Mouse (Mus musculus) hindbrain, embryonic 13.5 days (tissue): ENCODE results near the gene Golga3. TPM values are rescaled to one million over a fixed set of nuclear protein-coding genes. Genes with fewer than 3 reads are reported as not detected.

Experiments used
- ATAC-seq: fragments of 200-750 bp; cut with Nextera tagmentation; 2 replicates; pipeline ENCODE4 v1.8.0; 2017; ENCODE audit warnings: moderate TSS enrichment; ENCODE audit not compliant: low FRiP score
- H3K27ac ChIP-seq: fragments of 300-500 bp; sonication (generic); 2 replicates; pipeline ENCODE4 v1.5.1; 2015; ENCODE audit warnings: inconsistent platforms, mild to moderate bottlenecking, moderate library complexity
- H3K27me3 ChIP-seq: fragments of 300-500 bp; sonication (generic); 2 replicates; pipeline ENCODE4 v1.6.1; 2015; ENCODE audit warnings: mild to moderate bottlenecking, inconsistent platforms
- H3K36me3 ChIP-seq: fragments of 300-500 bp; sonication (generic); 2 replicates; pipeline ENCODE4 v1.6.1; 2015; ENCODE audit warnings: mild to moderate bottlenecking, inconsistent platforms
- H3K4me1 ChIP-seq: fragments of 300-500 bp; sonication (generic); replicated peaks from 2 replicates; pipeline ENCODE4 v1.6.1; 2015; ENCODE audit warnings: inconsistent platforms
- H3K4me2 ChIP-seq: fragments of 300-500 bp; sonication (generic); 2 replicates; pipeline ENCODE4 v1.6.1; 2015; ENCODE audit warnings: inconsistent platforms, mild to moderate bottlenecking, moderate library complexity
- H3K4me3 ChIP-seq: fragments of 300-500 bp; sonication (generic); 2 replicates; pipeline ENCODE4 v1.5.1; 2015; ENCODE audit warnings: mild to moderate bottlenecking, inconsistent platforms
- H3K9ac ChIP-seq: fragments of 300-500 bp; sonication (generic); 2 replicates; pipeline ENCODE4 v1.6.1; 2015; ENCODE audit warnings: mild to moderate bottlenecking, inconsistent platforms
- H3K9me3 ChIP-seq: fragments of 300-500 bp; sonication (generic); 2 replicates; pipeline ENCODE4 v1.6.1; 2016; ENCODE audit warnings: inconsistent platforms
- WGBS: fragments of 180-500 bp; shearing (Covaris S2); methylation state at CpG from one replicate; pipeline ENCODE4 v1.1.7; 2015; 5-methylcytosine and 5-hydroxymethylcytosine counted together
- polyA plus RNA-seq: library from polyadenylated mRNA; unstranded; fragments of >200 nt; fragmentation: Nextera tagmentation; extraction: Ambion mirVana; gene quantifications from 2 replicates; pipeline ENCODE4 v1.2.1, GENCODE M21; 2015

Gene Golga3
- polyA plus RNA-seq, 1 experiment from 2014 or later, result 22.9 TPM

GRCm38 (mm10) chr5:110244091-110244490 is 67.6 kb downstream of the Golga3 start:
- ATAC-seq, result no peak
- 89% methylated on average over 2 of the region's 2 CpGs for WGBS
- Histone ChIP-seq H3K9ac (no peak overlapping the region), H3K27me3 (no peaks in the 10 kb centered on the region), H3K4me2 (no peak overlapping the region), H3K36me3 (peaks cover 94% of the 10 kb centered on the region), H3K9me3 (no peaks in the 10 kb centered on the region), H3K4me1 (no peaks in the 10 kb centered on the region), H3K4me3 (no peak overlapping the region), H3K27ac (no peak overlapping the region)

GRCm38 (mm10) chr5:110266941-110267340 is 90.4 kb downstream of the Golga3 start:
- no peak overlapping the region for H3K27ac ChIP-seq
- no peak overlapping the region for H3K9ac ChIP-seq
- peaks cover 18% of the 10 kb centered on the region for H3K4me1 ChIP-seq
- peaks cover 45% of the 10 kb centered on the region for H3K36me3 ChIP-seq
- no peak overlapping the region for H3K4me2 ChIP-seq
- H3K4me3 ChIP-seq, result no peak overlapping the region
- H3K27me3 ChIP-seq, result no peaks in the 10 kb centered on the region
- no peak for ATAC-seq
- H3K9me3 ChIP-seq, result no peaks in the 10 kb centered on the region
- 93% methylated on average over 4 of the region's 4 CpGs for WGBS

GRCm38 (mm10) chr5:110269141-110270101 is 92.9 kb downstream of the Golga3 start, which contains the start of gene Pgam5:
TSS of gene Pgam5 (minus strand) at chr5:110269913.
- Histone ChIP-seq H3K27ac (peak within 1 kb of the TSS; percentile 76), H3K36me3 (peaks cover 33% of the 10 kb centered on the region), H3K9ac (peak within 1 kb of the TSS; percentile 96), H3K4me2 (peak within 1 kb of the TSS; percentile 99), H3K9me3 (no peaks in the 10 kb centered on the region), H3K4me1 (peaks cover 18% of the 10 kb centered on the region), H3K27me3 (no peaks in the 10 kb centered on the region), H3K4me3 (peak within 1 kb of the TSS; percentile 98)
- under 1% methylated on average over 62 of the region's 66 CpGs for WGBS
- peak; percentile 87 for ATAC-seq

GRCm38 (mm10) chr5:110270242-110270641 is 93.7 kb downstream of the Golga3 start:
- WGBS, result 90% methylated on average over 6 of the region's 6 CpGs
- Histone ChIP-seq H3K4me2 (no peak overlapping the region), H3K27ac (no peak overlapping the region), H3K4me1 (peaks cover 18% of the 10 kb centered on the region), H3K4me3 (no peak overlapping the region), H3K36me3 (peaks cover 24% of the 10 kb centered on the region), H3K27me3 (no peaks in the 10 kb centered on the region), H3K9ac (no peak overlapping the region), H3K9me3 (no peaks in the 10 kb centered on the region)
- peak; percentile 9; the same call in 1 of the 2 replicates for ATAC-seq

GRCm38 (mm10) chr5:110274147-110274546 is 97.6 kb downstream of the Golga3 start:
- Histone ChIP-seq H3K27ac (no peak overlapping the region), H3K4me1 (peaks cover under 1% of the 10 kb centered on the region), H3K9ac (no peak overlapping the region), H3K9me3 (no peaks in the 10 kb centered on the region), H3K4me3 (no peak overlapping the region), H3K36me3 (no peaks in the 10 kb centered on the region), H3K27me3 (no peaks in the 10 kb centered on the region), H3K4me2 (no peak overlapping the region)
- no peak for ATAC-seq
- WGBS, result 92% methylated on average over 4 of the region's 4 CpGs

GRCm38 (mm10) chr5:110274846-110275245 is 98.3 kb downstream of the Golga3 start:
- 74% methylated on average over 2 of the region's 2 CpGs for WGBS
- Histone ChIP-seq H3K4me1 (no peaks in the 10 kb centered on the region), H3K9ac (no peak overlapping the region)

More at GRCm38 (mm10) chr5:110274846-110275245, 98.3 kb downstream of the Golga3 start:
- no peak overlapping the region for H3K27ac ChIP-seq
- no peak overlapping the region for H3K4me3 ChIP-seq
- no peak for ATAC-seq
- H3K4me2 ChIP-seq, result no peak overlapping the region
- H3K27me3 ChIP-seq, result no peaks in the 10 kb centered on the region
- no peaks in the 10 kb centered on the region for H3K36me3 ChIP-seq
- no peaks in the 10 kb centered on the region for H3K9me3 ChIP-seq

Other genes with a start within 250 kb of the Golga3 start
- gene Zfp932, start 180.2 kb upstream of the Golga3 start, polyA plus RNA-seq, result 21.1 and 22.5 TPM in 2 replicates
- gene Gm17655, start 104.2 kb upstream of the Golga3 start, polyA plus RNA-seq, result 7.4 and 7.6 TPM in 2 replicates
- 0.61 and 0.77 TPM in 2 replicates for gene Gm35315, start 82.3 kb upstream of the Golga3 start, polyA plus RNA-seq
- 2.5 and 3.2 TPM in 2 replicates for gene Plcxd1, start 76.7 kb upstream of the Golga3 start, polyA plus RNA-seq
- gene Gtpbp6, start 68.5 kb upstream of the Golga3 start, polyA plus RNA-seq, result 53.2 and 55.5 TPM in 2 replicates
- 15.2 and 18.2 TPM in 2 replicates for gene Zfp605, start 66.6 kb upstream of the Golga3 start, polyA plus RNA-seq
- 102 TPM in 2 replicates for gene Chfr, start 40.9 kb upstream of the Golga3 start, polyA plus RNA-seq
- 22.8 and 23.8 TPM in 2 replicates for gene Ankle2, start 54.3 kb downstream of the Golga3 start, polyA plus RNA-seq
- gene Pgam5, start 93.2 kb downstream of the Golga3 start, polyA plus RNA-seq, result 89.4 and 93.9 TPM in 2 replicates
- gene Pxmp2, start 109.5 kb downstream of the Golga3 start, polyA plus RNA-seq, result 9.8 and 10.5 TPM in 2 replicates
- gene Pole, start 109.6 kb downstream of the Golga3 start, polyA plus RNA-seq, result 8.2 and 9.1 TPM in 2 replicates
- 5.1 and 6.5 TPM in 2 replicates for gene P2rx2, start 166.5 kb downstream of the Golga3 start, polyA plus RNA-seq
- not detected in 2 replicates for gene Lrcol1, start 168.0 kb downstream of the Golga3 start, polyA plus RNA-seq